Mouse (Mus musculus) stomach, postnatal 0 days (tissue): ENCODE data around the gene Nfib.

Experiments
- CTCF ChIP-seq: IDR thresholded peaks from 2 replicates; pipeline ENCODE4 v1.5.1; 2016; ENCODE audit warnings: antibody characterized with exemption, low read depth, mild to moderate bottlenecking, moderate library complexity
- EP300 ChIP-seq: optimal IDR thresholded peaks from 2 replicates; pipeline ENCODE3; 2016; ENCODE audit warnings: antibody characterized with exemption

- no peak for TF ChIP-seq EP300
- TF ChIP-seq CTCF = no peak
These were observed 101.0 kb downstream of the Nfib start for GRCm38 (mm10) chr4:82604501-82604900.
